Mouse (Mus musculus): ENCODE data around the gene Tmem108. TPM values are rescaled to one million over a fixed set of nuclear protein-coding genes. Genes with fewer than 3 reads are reported as not detected.

Gene Tmem108
- total and polyA plus RNA-seq, 2 experiments from 2014 or later, result 23.5 to 25.1 TPM

- DNase-seq (ENCODE audit: low spot score) (no peak), ATAC-seq (ENCODE audit: insufficient read depth, low read depth) (no peak)
- H3K36me3 ChIP-seq (replicated peaks; ENCODE audit: control insufficient read depth, insufficient read depth, low read length), result no peaks in the 10 kb centered on the region
- TF ChIP-seq EP300 (IDR thresholded peaks at IDR 0.05; ENCODE audit: low read depth) (no peak), CTCF (IDR thresholded peaks at IDR 0.05; ENCODE audit: low read depth) (0 out of 2 replicates have a peak, but pooled peaks have one; percentile 4)
- H3K4me1 ChIP-seq (ENCODE audit: control insufficient read depth, insufficient read depth), result peaks cover 4% of the 10 kb centered on the region; the same call in 1 of the 2 replicates
- H3K27ac ChIP-seq (ENCODE audit: low read depth), result no peak overlapping the region
- H3K4me3 ChIP-seq (ENCODE audit: low read depth, low read length), result no peak overlapping the region
- no peaks in the 10 kb centered on the region for H3K27me3 ChIP-seq (ENCODE audit: control insufficient read depth, insufficient read depth, low read length)
- 96% methylated on average over 5 of the region's 5 CpGs for WGBS
- H3K9me3 ChIP-seq (replicated peaks; ENCODE audit: control insufficient read depth, low read length), result no peaks in the 10 kb centered on the region
- no peak overlapping the region for H3K9ac ChIP-seq (replicated peaks; ENCODE audit: low read depth, low read length)
- no peak overlapping the region for H3K4me2 ChIP-seq (ENCODE audit: low read depth, low read length)
Observed at GRCm38 (mm10) chr9:103702452-103702851, 59.2 kb downstream of the Tmem108 start.

- no peak overlapping the region for H3K4me2 ChIP-seq (ENCODE audit: low read depth, low read length)
- TF ChIP-seq CTCF (IDR thresholded peaks at IDR 0.05; ENCODE audit: low read depth), result no peak
- TF ChIP-seq EP300 (IDR thresholded peaks at IDR 0.05; ENCODE audit: low read depth), result no peak
- WGBS, result 85% methylated on average over 4 of the region's 4 CpGs
- no peak overlapping the region for H3K4me3 ChIP-seq (ENCODE audit: low read depth, low read length)
- no peak for ATAC-seq (ENCODE audit: insufficient read depth, low read depth)
- no peaks in the 10 kb centered on the region for H3K27me3 ChIP-seq (ENCODE audit: control insufficient read depth, insufficient read depth, low read length)
- no peak for DNase-seq (ENCODE audit: low spot score)
- H3K27ac ChIP-seq (ENCODE audit: low read depth), result no peak overlapping the region
- no peaks in the 10 kb centered on the region for H3K4me1 ChIP-seq (ENCODE audit: control insufficient read depth, insufficient read depth)
- H3K9ac ChIP-seq (replicated peaks; ENCODE audit: low read depth, low read length), result no peak overlapping the region
- H3K36me3 ChIP-seq (replicated peaks; ENCODE audit: control insufficient read depth, insufficient read depth, low read length), result no peaks in the 10 kb centered on the region
- no peaks in the 10 kb centered on the region for H3K9me3 ChIP-seq (replicated peaks; ENCODE audit: control insufficient read depth, low read length)
Observed at GRCm38 (mm10) chr9:103701448-103701847, 60.2 kb downstream of the Tmem108 start.

- Histone ChIP-seq H3K27ac (ENCODE audit: low read depth) (no peak overlapping the region), H3K36me3 (replicated peaks; ENCODE audit: control insufficient read depth, insufficient read depth, low read length) (no peaks in the 10 kb centered on the region), H3K4me2 (ENCODE audit: low read depth, low read length) (no peak overlapping the region), H3K9me3 (replicated peaks; ENCODE audit: control insufficient read depth, low read length) (no peaks in the 10 kb centered on the region), H3K4me1 (ENCODE audit: control insufficient read depth, insufficient read depth) (no peaks in the 10 kb centered on the region), H3K4me3 (ENCODE audit: low read depth, low read length) (no peak overlapping the region), H3K9ac (replicated peaks; ENCODE audit: low read depth, low read length) (no peak overlapping the region), H3K27me3 (ENCODE audit: control insufficient read depth, insufficient read depth, low read length) (no peaks in the 10 kb centered on the region)
- WGBS, result 50% methylated on average over 1 of the region's 1 CpGs
- DNase-seq (ENCODE audit: low spot score) (no peak), ATAC-seq (ENCODE audit: insufficient read depth, low read depth) (no peak)
- TF ChIP-seq CTCF (IDR thresholded peaks at IDR 0.05; ENCODE audit: low read depth) (no peak), EP300 (IDR thresholded peaks at IDR 0.05; ENCODE audit: low read depth) (no peak)
Observed at GRCm38 (mm10) chr9:103700240-103700639, 61.4 kb downstream of the Tmem108 start.

GRCm38 (mm10) chr9:103696967-103697366, 64.7 kb downstream of the Tmem108 start:
- H3K4me3 ChIP-seq (ENCODE audit: low read depth, low read length), result no peak overlapping the region
- no peaks in the 10 kb centered on the region for H3K9me3 ChIP-seq (replicated peaks; ENCODE audit: control insufficient read depth, low read length)
- H3K27ac ChIP-seq (ENCODE audit: low read depth), result no peak overlapping the region
- no peaks in the 10 kb centered on the region for H3K36me3 ChIP-seq (replicated peaks; ENCODE audit: control insufficient read depth, insufficient read depth, low read length)
- no peak for ATAC-seq (ENCODE audit: insufficient read depth, low read depth)
- no peaks in the 10 kb centered on the region for H3K27me3 ChIP-seq (ENCODE audit: control insufficient read depth, insufficient read depth, low read length)
- DNase-seq (ENCODE audit: low spot score), result no peak
- TF ChIP-seq EP300 (IDR thresholded peaks at IDR 0.05; ENCODE audit: low read depth) (no peak), CTCF (IDR thresholded peaks at IDR 0.05; ENCODE audit: low read depth) (no peak)
- 48% methylated on average over 6 of the region's 6 CpGs for WGBS
- H3K4me1 ChIP-seq (ENCODE audit: control insufficient read depth, insufficient read depth), result peaks cover 5% of the 10 kb centered on the region; the same call in 1 of the 2 replicates
- no peak overlapping the region for H3K4me2 ChIP-seq (ENCODE audit: low read depth, low read length)
- no peak overlapping the region for H3K9ac ChIP-seq (replicated peaks; ENCODE audit: low read depth, low read length)

GRCm38 (mm10) chr9:103693826-103694225, 67.8 kb downstream of the Tmem108 start:
- Histone ChIP-seq H3K9ac (replicated peaks; ENCODE audit: low read depth, low read length) (no peak overlapping the region), H3K4me3 (ENCODE audit: low read depth, low read length) (no peak overlapping the region), H3K27ac (ENCODE audit: low read depth) (no peak overlapping the region), H3K9me3 (replicated peaks; ENCODE audit: control insufficient read depth, low read length) (no peaks in the 10 kb centered on the region), H3K4me2 (ENCODE audit: low read depth, low read length) (no peak overlapping the region), H3K27me3 (ENCODE audit: control insufficient read depth, insufficient read depth, low read length) (no peaks in the 10 kb centered on the region), H3K36me3 (replicated peaks; ENCODE audit: control insufficient read depth, insufficient read depth, low read length) (no peaks in the 10 kb centered on the region), H3K4me1 (ENCODE audit: control insufficient read depth, insufficient read depth) (peaks cover 19% of the 10 kb centered on the region)
- ATAC-seq (ENCODE audit: insufficient read depth, low read depth), result no peak
- TF ChIP-seq CTCF (IDR thresholded peaks at IDR 0.05; ENCODE audit: low read depth) (no peak), EP300 (IDR thresholded peaks at IDR 0.05; ENCODE audit: low read depth) (no peak)
- DNase-seq (ENCODE audit: low spot score), result no peak

GRCm38 (mm10) chr9:103692699-103693098, 68.9 kb downstream of the Tmem108 start:
- Histone ChIP-seq H3K36me3 (replicated peaks; ENCODE audit: control insufficient read depth, insufficient read depth, low read length) (no peaks in the 10 kb centered on the region), H3K4me3 (ENCODE audit: low read depth, low read length) (no peak overlapping the region), H3K27ac (ENCODE audit: low read depth) (no peak overlapping the region; the same call in 1 of the 2 replicates), H3K9me3 (replicated peaks; ENCODE audit: control insufficient read depth, low read length) (no peaks in the 10 kb centered on the region), H3K27me3 (ENCODE audit: control insufficient read depth, insufficient read depth, low read length) (no peaks in the 10 kb centered on the region), H3K4me2 (ENCODE audit: low read depth, low read length) (no peak overlapping the region), H3K4me1 (ENCODE audit: control insufficient read depth, insufficient read depth) (peaks cover 30% of the 10 kb centered on the region), H3K9ac (replicated peaks; ENCODE audit: low read depth, low read length) (no peak overlapping the region)
- ATAC-seq (ENCODE audit: insufficient read depth, low read depth), result peak; percentile 18; the same call in 1 of the 2 replicates
- DNase-seq (ENCODE audit: low spot score), result no peak
- no peak for TF ChIP-seq CTCF (IDR thresholded peaks at IDR 0.05; ENCODE audit: low read depth)
- no peak for TF ChIP-seq EP300 (IDR thresholded peaks at IDR 0.05; ENCODE audit: low read depth)
- 39% methylated on average over 4 of the region's 4 CpGs for WGBS

Measured in heart, postnatal 0 days (tissue).